Mouse (Mus musculus) Patski (cell line): ENCODE results near the gene Eif4b. TPM values are rescaled to one million over a fixed set of nuclear protein-coding genes. Genes with fewer than 3 reads are reported as not detected.

Experiments
- ATAC-seq: fragments of 100-300 bp; one replicate; pipeline ENCODE4 v1.8.0; 2021
- CTCF ChIA-PET: fragments of 350-600 bp; sonication (Branson Sonifier 250); formaldehyde crosslinking; loops from one replicate; lab custom pipeline; 2022; ENCODE audit warnings: inconsistent platforms; lab: Charles Lee
- POLR2A ChIA-PET: fragments of 350-600 bp; sonication (Branson Sonifier 250); formaldehyde crosslinking; loops from one replicate; lab custom pipeline; 2022; ENCODE audit warnings: antibody characterized with exemption, inconsistent platforms; lab: Charles Lee
- DNase-seq: peaks from one replicate; pipeline ENCODE4 v3.0.0-alpha.2; 2011; ENCODE audit warnings: low read depth, low spot score
- H3K27me3 ChIP-seq: fragments of 371-371 bp; one replicate; pipeline ENCODE4 v1.5.1; 2021
- CTCF ChIP-seq: fragments of 100-300 bp; IDR thresholded peaks from one replicate; pipeline ENCODE4 v1.5.1; 2021
- in situ Hi-C: fragments of 300-500 bp; cut with MboI; formaldehyde crosslinking; loops from 3 replicates; pipeline ENCODE4 v1.11.1; 2018; ENCODE audit warnings: low pct_unique_long_range_greater_than_20kb, mixed read lengths
- polyA plus RNA-seq: library from polyadenylated mRNA; unstranded; gene quantifications from one replicate; pipeline ENCODE4 v1.2.3, GENCODE M21; 2021

Gene Eif4b
- polyA plus RNA-seq, 1 experiment from 2014 or later = 237 TPM

GRCm38 (mm10) chr15:102134709-102135108 lies 61.1 kb downstream of the Eif4b start:
- ChIA-PET POLR2A (no interaction called here), CTCF (no interaction called here)
- ATAC-seq (no peak), DNase-seq (no peak)
- no peaks in the 10 kb centered on the region for H3K27me3 ChIP-seq
- TF ChIP-seq CTCF = no peak
- in situ Hi-C loops = no loop called here

- ChIA-PET CTCF (interaction anchor here (0.6 to 1.2 kb wide), 4 partner anchors 18 to 89 kb away, joined by 3 read pairs; no protein-coding TSS in a partner anchor), POLR2A (no interaction called here)
- in situ Hi-C loops = no loop called here
- no peak for TF ChIP-seq CTCF
- ATAC-seq = peak; percentile 5
- no peaks in the 10 kb centered on the region for H3K27me3 ChIP-seq
- no peak for DNase-seq
Measured at GRCm38 (mm10) chr15:102135522-102136128, 62.1 kb downstream of the Eif4b start.

GRCm38 (mm10) chr15:102136129-102136758 lies 62.7 kb downstream of the Eif4b start, which contains the start of gene Spryd3:
Spryd3 (minus strand) TSS chr15:102136234.
- no peak for TF ChIP-seq CTCF
- ATAC-seq = peak; percentile 99
- peak; percentile 69 for DNase-seq
- ChIA-PET POLR2A (interaction anchor here (0.6 to 1.0 kb wide), 2 partner anchors 9 to 24 kb away, joined by 4 to 5 read pairs; no protein-coding TSS in a partner anchor), CTCF (interaction anchor here (0.6 to 1.4 kb wide), 5 partner anchors 12 to 89 kb away, joined by 3 to 5 read pairs (median 3); no protein-coding TSS in a partner anchor)
- no peaks in the 10 kb centered on the region for H3K27me3 ChIP-seq
- in situ Hi-C loops = no loop called here

- in situ Hi-C loops = no loop called here
- TF ChIP-seq CTCF = no peak
- ATAC-seq = no peak
- ChIA-PET CTCF (no interaction called here), POLR2A (interaction anchor here (0.6 to 1.2 kb wide), 3 partner anchors 12 to 144 kb away, joined by 4 to 6 read pairs (median 4); no protein-coding TSS in a partner anchor)
- H3K27me3 ChIP-seq = no peaks in the 10 kb centered on the region
- DNase-seq = no peak
Measured at GRCm38 (mm10) chr15:102141120-102141519, 67.5 kb downstream of the Eif4b start.

GRCm38 (mm10) chr15:102142914-102143912 lies 69.6 kb downstream of the Eif4b start:
- ATAC-seq = no peak
- H3K27me3 ChIP-seq = no peaks in the 10 kb centered on the region
- no peak for TF ChIP-seq CTCF
- in situ Hi-C loops = no loop called here
- DNase-seq = no peak
- CTCF ChIA-PET = interaction anchor here (0.7 to 1.6 kb wide), 2 partner anchors 22 to 35 kb away, joined by 3 read pairs; no protein-coding TSS in a partner anchor
- POLR2A ChIA-PET = no interaction called here

- ChIA-PET CTCF (interaction anchor here (1.6 kb wide), 1 partner anchor 21 kb away, joined by 3 read pairs; no protein-coding TSS in a partner anchor), POLR2A (interaction anchor here (1.7 kb wide), 1 partner anchor 8 kb away, joined by 4 read pairs; no protein-coding TSS in a partner anchor)
- no peak for DNase-seq
- ATAC-seq = no peak
- H3K27me3 ChIP-seq = no peaks in the 10 kb centered on the region
- in situ Hi-C loops = no loop called here
- TF ChIP-seq CTCF = no peak
Measured at GRCm38 (mm10) chr15:102144274-102144711, 70.7 kb downstream of the Eif4b start, which contains the start of gene Igfbp6. Igfbp6 (plus strand) TSS chr15:102144362.

- ChIA-PET CTCF (interaction anchor here (1.3 kb wide), 1 partner anchor 65 kb away, joined by 3 read pairs; no protein-coding TSS in a partner anchor), POLR2A (interaction anchor here (1.7 kb wide), 1 partner anchor 8 kb away, joined by 4 read pairs; no protein-coding TSS in a partner anchor)
- DNase-seq (no peak), ATAC-seq (no peak)
- H3K27me3 ChIP-seq = no peaks in the 10 kb centered on the region
- in situ Hi-C loops = no loop called here
- no peak for TF ChIP-seq CTCF
Measured at GRCm38 (mm10) chr15:102144726-102145125, 71.2 kb downstream of the Eif4b start.

GRCm38 (mm10) chr15:102145330-102145729 lies 71.8 kb downstream of the Eif4b start:
- in situ Hi-C loops = no loop called here
- no peak for TF ChIP-seq CTCF
- CTCF ChIA-PET = interaction anchor here (0.9 to 2.2 kb wide), 5 partner anchors 10 to 65 kb away, joined by 3 to 7 read pairs (median 4); no protein-coding TSS in a partner anchor
- POLR2A ChIA-PET = interaction anchor here (0.9 to 1.7 kb wide), 2 partner anchors 9 to 30 kb away, joined by 3 to 4 read pairs; no protein-coding TSS in a partner anchor
- ATAC-seq (no peak), DNase-seq (no peak)
- no peaks in the 10 kb centered on the region for H3K27me3 ChIP-seq

- no peaks in the 10 kb centered on the region for H3K27me3 ChIP-seq
- no peak for TF ChIP-seq CTCF
- CTCF ChIA-PET = interaction anchor here (0.6 to 2.2 kb wide), 12 partner anchors 9 to 141 kb away, joined by 3 to 7 read pairs (median 4); partner anchors contain the start of gene Krt8
- POLR2A ChIA-PET = interaction anchor here (0.9 to 1.7 kb wide), 2 partner anchors 9 to 31 kb away, joined by 3 to 4 read pairs; no protein-coding TSS in a partner anchor
- in situ Hi-C loops = no loop called here
- ATAC-seq (no peak), DNase-seq (no peak)
Measured at GRCm38 (mm10) chr15:102146089-102146488, 72.5 kb downstream of the Eif4b start.

Other genes starting within 250 kb of the Eif4b start
- gene Krt1, start 223.0 kb upstream of the Eif4b start, polyA plus RNA-seq = not detected
- gene Krt77, start 204.1 kb upstream of the Eif4b start, polyA plus RNA-seq = not detected
- gene Krt76, start 180.9 kb upstream of the Eif4b start, polyA plus RNA-seq = not detected
- gene Krt4, start 149.0 kb upstream of the Eif4b start, polyA plus RNA-seq = 0.19 TPM
- gene Krt79, start 133.4 kb upstream of the Eif4b start, polyA plus RNA-seq = 1.3 TPM
- 0.05 TPM for gene Krt78, start 119.5 kb upstream of the Eif4b start, polyA plus RNA-seq
- gene Krt8, start 69.3 kb upstream of the Eif4b start, polyA plus RNA-seq = 73.5 TPM
- gene Krt18, start 45.6 kb upstream of the Eif4b start, polyA plus RNA-seq = 24.8 TPM
- gene Tns2, start 26.6 kb downstream of the Eif4b start, polyA plus RNA-seq = 53.6 TPM
- gene Spryd3, start 62.5 kb downstream of the Eif4b start, polyA plus RNA-seq = 47.4 TPM
- 0.05 TPM for gene Igfbp6, start 70.6 kb downstream of the Eif4b start, polyA plus RNA-seq
- 0.13 TPM for gene Soat2, start 76.8 kb downstream of the Eif4b start, polyA plus RNA-seq
- gene Zfp740, start 129.5 kb downstream of the Eif4b start, polyA plus RNA-seq = 96.4 TPM
- 79.6 TPM for gene Csad, start 131.0 kb downstream of the Eif4b start, polyA plus RNA-seq
- 0.35 TPM for gene Itgb7, start 158.2 kb downstream of the Eif4b start, polyA plus RNA-seq
- gene Rarg, start 183.7 kb downstream of the Eif4b start, polyA plus RNA-seq = 32.0 TPM
- gene Gm9918, start 196.8 kb downstream of the Eif4b start, polyA plus RNA-seq = 0.03 TPM
- gene Mfsd5, start 205.7 kb downstream of the Eif4b start, polyA plus RNA-seq = 47.4 TPM
- gene Espl1, start 222.5 kb downstream of the Eif4b start, polyA plus RNA-seq = 21.8 TPM